Mouse (Mus musculus): ENCODE data around the gene Krtap10-10. TPM values are rescaled to one million over a fixed set of nuclear protein-coding genes. Genes with fewer than 3 reads are reported as not detected.

The Krtap10-10 gene
- total and polyA plus RNA-seq, 3 experiments = not detected

DNA sequence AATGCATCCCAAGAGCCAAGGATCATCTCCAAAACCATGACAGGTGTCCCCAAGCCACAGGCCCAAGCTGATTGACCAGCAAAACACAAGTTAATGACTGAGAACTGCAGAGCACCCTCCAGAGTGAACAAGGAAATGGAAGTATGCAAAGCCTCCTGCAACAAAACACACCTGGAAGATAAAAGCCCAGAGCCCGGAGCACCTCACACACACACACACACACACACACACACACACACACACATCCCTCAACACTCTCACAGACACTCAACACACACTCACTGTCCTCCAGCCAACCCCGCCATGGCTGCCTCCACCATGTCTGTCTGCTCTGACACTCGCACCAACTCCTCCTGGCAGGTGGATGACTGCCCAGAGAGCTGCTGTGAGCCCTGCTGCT is 10.8 kb downstream of the Krtap10-10 start, which contains the start of gene Gm36176:
Gene Gm36176 (plus strand): TSS at position 301 of the 400 bp plus-strand sequence.
- Histone ChIP-seq H3K36me3 (ENCODE audit: control insufficient read depth in 1 of 2, insufficient read depth in 2 of 2, low read length in 2 of 2) (no peaks in the 10 kb centered on the region), H3K79me2 (ENCODE audit: control insufficient read depth, insufficient read depth, low read length, poor library complexity) (no peaks in the 10 kb centered on the region), H3K9ac (ENCODE audit: control insufficient read depth, low read depth, low read length, poor library complexity, severe bottlenecking) (no peak within 1 kb of the TSS), H3K27me3 (ENCODE audit: control insufficient read depth in 1 of 2, insufficient read depth in 2 of 2, low read length in 2 of 2) (peaks cover 3 to 4% of the 10 kb centered on the region in 2 experiments; a peak in 3 of 4 replicates), H3K4me1 (ENCODE audit: control insufficient read depth in 1 of 2, insufficient read depth in 2 of 2, low read length in 2 of 2) (no peaks in the 10 kb centered on the region), H3K27ac (ENCODE audit: control insufficient read depth, low read depth, low read length) (no peak within 1 kb of the TSS), H3K4me3 (ENCODE audit: control insufficient read depth in 1 of 2, insufficient read depth in 1 of 2, low read depth in 2 of 2, low read length in 2 of 2) (no peak within 1 kb of the TSS), H3K9me3 (replicated peaks; ENCODE audit: insufficient read depth, low read length) (no peaks in the 10 kb centered on the region)
- TF ChIP-seq MXI1 (IDR thresholded peaks at IDR 0.05; ENCODE audit: low read depth, low read length) = no peak
- DNase-seq (ENCODE audit: low read depth, low spot score) = no peak

DNA sequence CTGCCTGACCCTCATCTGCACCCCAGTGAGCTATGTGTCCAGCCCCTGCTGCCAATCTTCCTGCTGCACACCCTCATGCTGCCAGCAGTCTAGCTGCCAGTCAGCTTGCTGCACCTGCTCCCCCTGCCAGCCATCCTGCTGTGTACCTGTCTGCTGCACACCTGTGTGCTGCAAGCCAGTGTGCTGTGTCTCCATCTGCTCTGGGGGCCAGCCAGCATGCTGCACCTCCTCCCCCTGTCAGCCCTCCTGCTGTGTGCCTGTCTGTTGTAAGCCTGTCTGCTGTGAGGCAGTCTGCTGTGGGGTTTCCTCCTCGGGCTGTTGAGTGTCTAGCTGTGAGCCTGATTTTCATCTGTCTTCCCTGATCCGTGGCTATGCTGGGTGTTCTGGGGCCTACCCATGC is 11.2 kb downstream of the Krtap10-10 start:
- TF ChIP-seq RCOR1 (IDR thresholded peaks at IDR 0.05; ENCODE audit: low read depth, low read length) (no peak), ZMIZ1 (IDR thresholded peaks at IDR 0.05; ENCODE audit: low read depth, low read length) (no peak), POLR2AphosphoS2 (IDR thresholded peaks at IDR 0.05; ENCODE audit: low read length) (no peak), CHD1 (IDR thresholded peaks at IDR 0.05; ENCODE audit: low read depth, low read length) (no peak), KAT2A (conservative IDR thresholded peaks at IDR 0.05; ENCODE audit: low read depth, low read length) (no peak), CHD2 (IDR thresholded peaks at IDR 0.05; ENCODE audit: low read length) (no peak), GABPA (IDR thresholded peaks at IDR 0.05; ENCODE audit: low read depth, low read length) (no peak), USF2 (IDR thresholded peaks at IDR 0.05; ENCODE audit: borderline replicate concordance in 1 of 2, insufficient read depth in 1 of 2, low read depth in 1 of 2, low read length in 2 of 2) (no peak)
- no peaks in the 10 kb centered on the region for H3K36me3 ChIP-seq (ENCODE audit: control insufficient read depth in 1 of 2, insufficient read depth in 2 of 2, low read length in 2 of 2)
- no peak overlapping the region for H3K4me3 ChIP-seq (ENCODE audit: control insufficient read depth in 1 of 2, insufficient read depth in 1 of 2, low read depth in 2 of 2, low read length in 2 of 2)
- no peaks in the 10 kb centered on the region for H3K4me1 ChIP-seq (ENCODE audit: control insufficient read depth in 1 of 2, insufficient read depth in 2 of 2, low read length in 2 of 2)
- H3K9ac ChIP-seq (ENCODE audit: control insufficient read depth, low read depth, low read length, poor library complexity, severe bottlenecking) = no peak overlapping the region
- H3K9me3 ChIP-seq (replicated peaks; ENCODE audit: insufficient read depth, low read length) = no peaks in the 10 kb centered on the region
- no peaks in the 10 kb centered on the region for H3K79me2 ChIP-seq (ENCODE audit: control insufficient read depth, insufficient read depth, low read length, poor library complexity)
- DNase-seq (ENCODE audit: low read depth, low spot score) = no peak
- no peak overlapping the region for H3K27ac ChIP-seq (ENCODE audit: control insufficient read depth, low read depth, low read length)
- H3K27me3 ChIP-seq (ENCODE audit: control insufficient read depth in 1 of 2, insufficient read depth in 2 of 2, low read length in 2 of 2) = peaks cover 3 to 4% of the 10 kb centered on the region in 2 experiments; a peak in 3 of 4 replicates

DNA sequence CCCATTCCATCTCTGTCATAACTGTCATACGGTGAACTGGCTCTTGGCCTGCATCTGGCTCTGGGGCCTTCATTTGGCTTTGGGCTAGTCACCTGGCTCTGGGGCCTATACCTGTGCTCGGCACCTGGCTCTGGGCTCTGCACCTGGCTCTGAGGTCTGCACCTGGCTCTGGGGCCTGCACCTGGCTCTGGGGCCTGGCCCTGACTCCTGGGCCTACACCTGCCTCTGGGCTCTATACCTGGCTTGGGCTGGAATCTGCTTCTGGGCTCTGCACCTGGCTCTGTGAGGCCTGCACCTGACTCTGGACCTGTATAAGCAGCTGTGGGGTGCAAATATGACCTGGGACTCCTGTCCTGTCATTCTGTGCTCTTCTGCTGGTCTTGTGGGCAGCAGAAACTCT is 11.8 kb downstream of the Krtap10-10 start:
- TF ChIP-seq GABPA (IDR thresholded peaks at IDR 0.05; ENCODE audit: low read depth, low read length) = no peak
- TF ChIP-seq MAZ (IDR thresholded peaks at IDR 0.05; ENCODE audit: low read depth, low read length) = no peak
- no peak for TF ChIP-seq POLR2A (IDR thresholded peaks at IDR 0.05; ENCODE audit: control insufficient read depth in 1 of 2, insufficient read depth in 1 of 2, low read depth in 1 of 2, low read length in 2 of 2, poor library complexity in 1 of 2)
- no peak for TF ChIP-seq CHD1 (IDR thresholded peaks at IDR 0.05; ENCODE audit: low read depth, low read length)
- no peak for TF ChIP-seq MYC (IDR thresholded peaks at IDR 0.05; ENCODE audit: low read depth, low read length)
- TF ChIP-seq HCFC1 (IDR thresholded peaks at IDR 0.05; ENCODE audit: low read depth, low read length) = no peak
- TF ChIP-seq UBTF (IDR thresholded peaks at IDR 0.05; ENCODE audit: borderline replicate concordance, insufficient read depth, low read depth, low read length) = no peak
- TF ChIP-seq TCF12 (IDR thresholded peaks at IDR 0.05; ENCODE audit: low read depth, low read length) = no peak
- TF ChIP-seq POLR2AphosphoS5 (IDR thresholded peaks at IDR 0.05; ENCODE audit: borderline replicate concordance, low read depth, low read length) = no peak
- no peak for TF ChIP-seq EP300 (IDR thresholded peaks at IDR 0.05; ENCODE audit: low read depth in 1 of 2, low read length in 2 of 2)
- TF ChIP-seq USF2 (IDR thresholded peaks at IDR 0.05; ENCODE audit: borderline replicate concordance in 1 of 2, insufficient read depth in 1 of 2, low read depth in 1 of 2, low read length in 2 of 2) = no peak
- no peak for TF ChIP-seq JUND (IDR thresholded peaks at IDR 0.05; ENCODE audit: low read depth, low read length)
- TF ChIP-seq CTCF (IDR thresholded peaks at IDR 0.05 in 2 of 3, conservative IDR thresholded peaks at IDR 0.05 in 1 of 3; ENCODE audit: control insufficient read depth in 1 of 3, insufficient read depth in 1 of 3, low read depth in 2 of 3, low read length in 3 of 3, poor library complexity in 1 of 3, severe bottlenecking in 1 of 3) = no peak
- no peak for TF ChIP-seq MEF2A (IDR thresholded peaks at IDR 0.05; ENCODE audit: extremely low read depth, insufficient replicate concordance, low read depth, low read length, poor library complexity, severe bottlenecking)
- no peak for TF ChIP-seq RCOR1 (IDR thresholded peaks at IDR 0.05; ENCODE audit: low read depth, low read length)
- no peak for TF ChIP-seq ZC3H11A (IDR thresholded peaks at IDR 0.05; ENCODE audit: low read depth, low read length)
- no peak for TF ChIP-seq ZNF384 (IDR thresholded peaks at IDR 0.05; ENCODE audit: low read depth, low read length)
- TF ChIP-seq MAFK (IDR thresholded peaks at IDR 0.05; ENCODE audit: borderline replicate concordance, low read depth, low read length) = no peak
- no peak for TF ChIP-seq SMC3 (IDR thresholded peaks at IDR 0.05; ENCODE audit: low read depth, low read length)
- no peak for TF ChIP-seq ZMIZ1 (IDR thresholded peaks at IDR 0.05; ENCODE audit: low read depth, low read length)
- Histone ChIP-seq H3K9ac (ENCODE audit: control insufficient read depth, low read depth, low read length, poor library complexity, severe bottlenecking) (no peak overlapping the region), H3K4me3 (ENCODE audit: control insufficient read depth in 1 of 2, insufficient read depth in 1 of 2, low read depth in 2 of 2, low read length in 2 of 2) (no peak overlapping the region), H3K79me2 (ENCODE audit: control insufficient read depth, insufficient read depth, low read length, poor library complexity) (no peaks in the 10 kb centered on the region), H3K27me3 (ENCODE audit: control insufficient read depth in 1 of 2, insufficient read depth in 2 of 2, low read length in 2 of 2) (peaks cover 3 to 6% of the 10 kb centered on the region in 2 experiments; a peak in 3 of 4 replicates), H3K4me1 (ENCODE audit: control insufficient read depth in 1 of 2, insufficient read depth in 2 of 2, low read length in 2 of 2) (no peaks in the 10 kb centered on the region), H3K27ac (ENCODE audit: control insufficient read depth, low read depth, low read length) (no peak overlapping the region), H3K9me3 (replicated peaks; ENCODE audit: insufficient read depth, low read length) (no peaks in the 10 kb centered on the region), H3K36me3 (ENCODE audit: control insufficient read depth in 1 of 2, insufficient read depth in 2 of 2, low read length in 2 of 2) (no peaks in the 10 kb centered on the region)
- no peak for DNase-seq (ENCODE audit: low read depth, low spot score)
